Mouse (Mus musculus): ENCODE measurements around the gene Gfod2. TPM values are rescaled to one million over a fixed set of nuclear protein-coding genes. Genes with fewer than 3 reads are reported as not detected.
A peak's percentile ranks its signal among the peaks of the same experiment; 100 is the strongest.

Gfod2 gene
- polyA plus RNA-seq, 1 experiment from 2014 or later: 15.1 TPM

- H3K27ac ChIP-seq (replicated peaks; ENCODE audit: low read depth, low read length): no peak overlapping the region
- DNase-seq (ENCODE audit: low spot score) (no peak), ATAC-seq (ENCODE audit: low read depth) (no peak)
- no peak overlapping the region for H3K4me3 ChIP-seq (ENCODE audit: low read depth, low read length)
- no peaks in the 10 kb centered on the region for H3K9me3 ChIP-seq (ENCODE audit: control insufficient read depth, low read length)
- H3K4me2 ChIP-seq (ENCODE audit: low read depth, low read length): no peak overlapping the region
- no peaks in the 10 kb centered on the region for H3K27me3 ChIP-seq (replicated peaks; ENCODE audit: control insufficient read depth, insufficient read depth, low read length)
- no peak overlapping the region for H3K9ac ChIP-seq (ENCODE audit: low read depth, low read length)
- WGBS: 95% methylated on average over 1 of the region's 1 CpGs
- peaks cover 95% of the 10 kb centered on the region for H3K36me3 ChIP-seq (ENCODE audit: control insufficient read depth, insufficient read depth, low read length)
- H3K4me1 ChIP-seq (ENCODE audit: control insufficient read depth, insufficient read depth, low read length): no peaks in the 10 kb centered on the region
These were observed 15.0 kb upstream of the Gfod2 start for GRCm38 (mm10) chr8:105773441-105773861.

DNA sequence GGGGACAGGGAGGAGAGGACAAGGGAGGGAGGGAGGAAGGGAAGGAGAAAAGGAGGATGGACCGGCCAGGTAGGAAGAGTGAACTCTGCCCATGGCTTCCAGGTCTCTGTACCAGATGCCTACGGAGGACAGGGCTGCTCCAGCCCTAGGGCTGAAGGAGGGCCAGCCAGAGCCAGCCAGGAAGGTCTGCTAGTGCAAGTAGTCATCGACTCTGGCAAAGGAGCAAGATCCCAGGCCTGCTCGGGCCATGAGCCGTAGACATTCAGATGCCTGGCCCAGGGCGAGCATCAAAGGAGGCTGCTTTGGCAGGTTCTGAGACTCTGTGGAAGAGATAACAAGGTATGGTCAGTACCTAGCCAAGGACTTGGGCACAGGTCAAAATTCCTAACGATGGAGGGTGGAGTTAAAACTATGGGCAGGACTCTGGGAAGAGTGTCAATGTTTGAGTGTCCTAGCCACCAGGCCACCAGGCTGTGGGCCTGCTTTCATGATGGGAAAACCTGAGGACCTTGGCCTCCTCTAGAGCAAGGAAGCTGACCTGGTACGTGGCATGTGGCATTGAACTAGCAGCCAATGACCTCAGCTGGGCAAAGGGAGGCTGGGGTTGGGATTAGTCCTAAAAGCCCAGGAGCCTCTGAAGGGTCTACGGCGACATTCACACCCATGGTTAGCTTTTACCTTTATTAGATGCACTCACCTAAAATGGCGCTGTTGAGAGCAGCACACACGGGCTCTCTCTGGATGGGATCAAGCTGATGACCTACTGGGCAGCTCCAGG is 13.1 kb upstream of the Gfod2 start:
- ATAC-seq (ENCODE audit: low read depth) (no peak), DNase-seq (ENCODE audit: low spot score) (no peak)
- peaks cover 83% of the 10 kb centered on the region for H3K36me3 ChIP-seq (ENCODE audit: control insufficient read depth, insufficient read depth, low read length)
- H3K27ac ChIP-seq (replicated peaks; ENCODE audit: low read depth, low read length): no peak overlapping the region
- no peaks in the 10 kb centered on the region for H3K4me1 ChIP-seq (ENCODE audit: control insufficient read depth, insufficient read depth, low read length)
- H3K4me2 ChIP-seq (ENCODE audit: low read depth, low read length): no peak overlapping the region
- H3K9me3 ChIP-seq (ENCODE audit: control insufficient read depth, low read length): no peaks in the 10 kb centered on the region
- no peak overlapping the region for H3K4me3 ChIP-seq (ENCODE audit: low read depth, low read length)
- no peaks in the 10 kb centered on the region for H3K27me3 ChIP-seq (replicated peaks; ENCODE audit: control insufficient read depth, insufficient read depth, low read length)
- no peak overlapping the region for H3K9ac ChIP-seq (ENCODE audit: low read depth, low read length)
- 93% methylated on average over 12 of the region's 12 CpGs for WGBS

GRCm38 (mm10) chr8:105770609-105771008 is 12.1 kb upstream of the Gfod2 start:
- Histone ChIP-seq H3K9me3 (ENCODE audit: control insufficient read depth, low read length) (no peaks in the 10 kb centered on the region), H3K27me3 (replicated peaks; ENCODE audit: control insufficient read depth, insufficient read depth, low read length) (no peaks in the 10 kb centered on the region), H3K4me2 (ENCODE audit: low read depth, low read length) (no peak overlapping the region), H3K9ac (ENCODE audit: low read depth, low read length) (no peak overlapping the region), H3K36me3 (ENCODE audit: control insufficient read depth, insufficient read depth, low read length) (peaks cover 73% of the 10 kb centered on the region), H3K4me1 (ENCODE audit: control insufficient read depth, insufficient read depth, low read length) (no peaks in the 10 kb centered on the region), H3K27ac (replicated peaks; ENCODE audit: low read depth, low read length) (no peak overlapping the region), H3K4me3 (ENCODE audit: low read depth, low read length) (no peak overlapping the region)
- ATAC-seq (ENCODE audit: low read depth): no peak; the same call in 1 of the 2 replicates
- 64% methylated on average over 1 of the region's 1 CpGs for WGBS
- peak; percentile 12 for DNase-seq (ENCODE audit: low spot score)

GRCm38 (mm10) chr8:105768485-105769257 is 10.2 kb upstream of the Gfod2 start:
- 89% methylated on average over 5 of the region's 5 CpGs for WGBS
- Histone ChIP-seq H3K9ac (ENCODE audit: low read depth, low read length) (no peak overlapping the region), H3K4me2 (ENCODE audit: low read depth, low read length) (no peak overlapping the region), H3K27ac (replicated peaks; ENCODE audit: low read depth, low read length) (no peak overlapping the region), H3K9me3 (ENCODE audit: control insufficient read depth, low read length) (no peaks in the 10 kb centered on the region), H3K36me3 (ENCODE audit: control insufficient read depth, insufficient read depth, low read length) (peaks cover 54% of the 10 kb centered on the region), H3K4me3 (ENCODE audit: low read depth, low read length) (no peak overlapping the region), H3K27me3 (replicated peaks; ENCODE audit: control insufficient read depth, insufficient read depth, low read length) (no peaks in the 10 kb centered on the region), H3K4me1 (ENCODE audit: control insufficient read depth, insufficient read depth, low read length) (no peaks in the 10 kb centered on the region)
- ATAC-seq (ENCODE audit: low read depth) (no peak), DNase-seq (ENCODE audit: low spot score) (no peak)

GRCm38 (mm10) chr8:105757796-105758276 is 628 bp downstream of the Gfod2 start:
- Histone ChIP-seq H3K36me3 (ENCODE audit: control insufficient read depth, insufficient read depth, low read length) (no peaks in the 10 kb centered on the region), H3K4me3 (ENCODE audit: low read depth, low read length) (peak overlapping the region; percentile 70), H3K4me2 (ENCODE audit: low read depth, low read length) (peak overlapping the region; percentile 85), H3K27me3 (replicated peaks; ENCODE audit: control insufficient read depth, insufficient read depth, low read length) (no peaks in the 10 kb centered on the region), H3K9me3 (ENCODE audit: control insufficient read depth, low read length) (no peaks in the 10 kb centered on the region), H3K9ac (ENCODE audit: low read depth, low read length) (peak overlapping the region; percentile 82), H3K4me1 (ENCODE audit: control insufficient read depth, insufficient read depth, low read length) (peaks cover 9% of the 10 kb centered on the region), H3K27ac (replicated peaks; ENCODE audit: low read depth, low read length) (peak overlapping the region; percentile 76)
- DNase-seq (ENCODE audit: low spot score) (no peak), ATAC-seq (ENCODE audit: low read depth) (no peak)
- 2% methylated on average over 12 of the region's 12 CpGs for WGBS

- H3K27ac ChIP-seq (replicated peaks; ENCODE audit: low read depth, low read length): no peak overlapping the region
- no peak overlapping the region for H3K4me2 ChIP-seq (ENCODE audit: low read depth, low read length)
- H3K36me3 ChIP-seq (ENCODE audit: control insufficient read depth, insufficient read depth, low read length): no peaks in the 10 kb centered on the region
- DNase-seq (ENCODE audit: low spot score) (no peak), ATAC-seq (ENCODE audit: low read depth) (no peak)
- no peaks in the 10 kb centered on the region for H3K27me3 ChIP-seq (replicated peaks; ENCODE audit: control insufficient read depth, insufficient read depth, low read length)
- 85% methylated on average over 2 of the region's 2 CpGs for WGBS
- no peak overlapping the region for H3K9ac ChIP-seq (ENCODE audit: low read depth, low read length)
- H3K4me3 ChIP-seq (ENCODE audit: low read depth, low read length): no peak overlapping the region
- peaks cover 18% of the 10 kb centered on the region for H3K4me1 ChIP-seq (ENCODE audit: control insufficient read depth, insufficient read depth, low read length)
- no peaks in the 10 kb centered on the region for H3K9me3 ChIP-seq (ENCODE audit: control insufficient read depth, low read length)
These were observed 3.8 kb downstream of the Gfod2 start for GRCm38 (mm10) chr8:105754688-105755087.

DNA sequence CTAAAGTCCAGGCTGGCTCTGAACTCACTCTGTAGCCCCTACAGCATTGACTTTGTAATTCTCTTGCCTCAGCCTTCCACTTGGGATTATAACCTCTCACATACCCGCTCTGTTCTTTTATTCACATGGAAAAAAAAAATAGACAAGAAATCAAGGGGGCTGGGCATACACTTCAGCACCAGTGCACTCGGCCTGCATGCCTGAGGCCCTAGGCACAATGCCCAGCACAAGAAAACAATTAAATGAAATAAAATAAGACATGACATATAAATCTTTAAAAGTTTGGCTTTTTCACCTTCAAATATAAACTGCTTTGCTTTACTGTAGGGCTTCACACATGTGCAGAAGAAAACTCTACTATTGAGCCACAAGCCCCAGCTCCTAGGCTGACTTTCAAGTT is 4.5 kb downstream of the Gfod2 start:
- ATAC-seq (ENCODE audit: low read depth): no peak
- peaks cover 18% of the 10 kb centered on the region for H3K4me1 ChIP-seq (ENCODE audit: control insufficient read depth, insufficient read depth, low read length)
- 49% methylated on average over 2 of the region's 2 CpGs for WGBS

GRCm38 (mm10) chr8:105750606-105751005 is 7.9 kb downstream of the Gfod2 start:
- peak; percentile 62; the same call in 1 of the 2 replicates for ATAC-seq (ENCODE audit: low read depth)
- Histone ChIP-seq H3K36me3 (ENCODE audit: control insufficient read depth, insufficient read depth, low read length) (no peaks in the 10 kb centered on the region), H3K9me3 (ENCODE audit: control insufficient read depth, low read length) (no peaks in the 10 kb centered on the region), H3K27me3 (replicated peaks; ENCODE audit: control insufficient read depth, insufficient read depth, low read length) (no peaks in the 10 kb centered on the region), H3K4me2 (ENCODE audit: low read depth, low read length) (peak overlapping the region; percentile 6), H3K9ac (ENCODE audit: low read depth, low read length) (no peak overlapping the region), H3K4me3 (ENCODE audit: low read depth, low read length) (no peak overlapping the region), H3K27ac (replicated peaks; ENCODE audit: low read depth, low read length) (no peak overlapping the region), H3K4me1 (ENCODE audit: control insufficient read depth, insufficient read depth, low read length) (peaks cover 12% of the 10 kb centered on the region; the same call in 1 of the 2 replicates)
- peak; percentile 70 for DNase-seq (ENCODE audit: low spot score)
- 7% methylated on average over 11 of the region's 11 CpGs for WGBS

More for the DNA sequence above, 4.5 kb downstream of the Gfod2 start:
- no peaks in the 10 kb centered on the region for H3K9me3 ChIP-seq (ENCODE audit: control insufficient read depth, low read length)
- H3K36me3 ChIP-seq (ENCODE audit: control insufficient read depth, insufficient read depth, low read length): no peaks in the 10 kb centered on the region
- H3K9ac ChIP-seq (ENCODE audit: low read depth, low read length): no peak overlapping the region
- H3K27me3 ChIP-seq (replicated peaks; ENCODE audit: control insufficient read depth, insufficient read depth, low read length): no peaks in the 10 kb centered on the region
- DNase-seq (ENCODE audit: low spot score): no peak
- H3K27ac ChIP-seq (replicated peaks; ENCODE audit: low read depth, low read length): no peak overlapping the region
- no peak overlapping the region for H3K4me3 ChIP-seq (ENCODE audit: low read depth, low read length)
- no peak overlapping the region for H3K4me2 ChIP-seq (ENCODE audit: low read depth, low read length)

Measured in embryonic facial prominence, embryonic 14.5 days (tissue).